Mouse (Mus musculus) heart, postnatal 25 days (tissue): ENCODE measurements around the gene Pik3ip1. TPM values are rescaled to one million over a fixed set of nuclear protein-coding genes. Genes with fewer than 3 reads are reported as not detected.

ENCODE experiments used
- DNase-seq: peaks from one replicate; pipeline ENCODE4 v3.0.0; 2022; ENCODE audit warnings: low spot score
- intact Hi-C: fragments of 180-260 bp; cut with DNase I; formaldehyde crosslinking; loops from one replicate; pipeline ENCODE4 v1.15.1; 2025
- total RNA-seq, 2 experiments: library from RNA; stranded (reverse); gene quantifications; 2 replicates each; pipeline ENCODE4 v1.2.3; 2021

The Pik3ip1 gene
- total RNA-seq, result 10 to 100 TPM; 39.4 to 42.4 TPM

DNA sequence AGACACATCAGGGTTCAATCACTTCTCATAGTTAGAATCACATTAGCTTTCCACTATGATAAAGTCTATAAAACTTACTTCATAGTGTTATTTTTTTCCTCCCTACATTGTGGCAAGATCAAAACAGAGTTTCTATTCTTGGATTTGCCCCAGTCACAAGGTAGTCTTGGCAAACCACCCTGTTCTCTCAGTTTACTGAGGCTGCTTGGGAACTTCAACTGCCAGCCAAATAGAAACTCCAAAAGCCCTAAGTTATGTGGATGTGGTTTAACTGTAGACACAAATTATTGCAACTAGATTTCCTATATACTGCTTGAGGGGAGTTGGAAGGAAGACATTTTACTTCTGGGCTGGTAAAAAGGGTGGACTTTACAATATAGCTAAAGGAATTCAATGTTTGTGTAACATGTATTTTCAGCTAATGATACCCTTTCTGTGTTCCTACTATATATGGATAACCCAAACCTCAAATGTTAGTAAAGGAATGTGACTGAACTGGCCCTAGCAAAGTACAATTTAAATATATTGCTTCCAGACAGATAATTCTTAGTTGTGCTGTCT, at the start of gene Pik3ip1:
Gene Pik3ip1, plus strand, starts transcription at position 511 of the 561 bp plus-strand sequence.
- intact Hi-C loops, result loop anchor here (2.0 kb wide), 1 partner anchor 39 kb away; no protein-coding TSS in a partner anchor
- DNase-seq, result no peak

- intact Hi-C loops, result no loop called here
- DNase-seq, result no peak
These were observed 47.3 kb upstream of the Pik3ip1 start for GRCm38 (mm10) chr11:3282887-3283286.

DNA sequence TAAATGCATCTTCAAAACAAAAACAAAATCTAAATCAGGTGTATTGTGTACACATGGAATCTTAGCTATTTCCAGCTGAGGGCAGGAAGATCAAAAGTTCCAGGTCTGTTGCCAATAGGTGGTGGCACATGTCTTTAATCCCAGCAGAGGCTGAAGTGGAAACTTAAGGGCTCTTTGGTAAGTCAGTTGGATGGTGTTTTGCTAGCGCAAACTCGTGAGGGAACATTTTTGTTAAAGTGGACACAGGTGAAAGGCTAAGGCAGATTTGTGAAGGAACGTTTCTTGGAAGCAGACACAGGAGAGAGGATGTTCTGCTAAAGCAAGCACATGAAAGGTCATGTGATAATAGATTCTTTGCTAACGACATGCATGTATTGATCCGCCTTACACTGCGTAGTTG, 46.6 kb upstream of the Pik3ip1 start:
- intact Hi-C loops, result no loop called here

GRCm38 (mm10) chr11:3285940-3286339, 44.3 kb upstream of the Pik3ip1 start:
- no peak for DNase-seq
- intact Hi-C loops, result no loop called here

More for the DNA sequence above, 46.6 kb upstream of the Pik3ip1 start:
- no peak for DNase-seq

GRCm38 (mm10) chr11:3287131-3287530, 43.1 kb upstream of the Pik3ip1 start:
- intact Hi-C loops, result no loop called here
- no peak for DNase-seq

- intact Hi-C loops, result no loop called here
- no peak for DNase-seq
These were observed 42.3 kb upstream of the Pik3ip1 start for GRCm38 (mm10) chr11:3287921-3288320.

- intact Hi-C loops, result no loop called here
- DNase-seq, result peak; percentile 28
These were observed 41.5 kb upstream of the Pik3ip1 start, which contains the start of gene Patz1 for GRCm38 (mm10) chr11:3288521-3289301. Patz1 (plus strand) TSS chr11:3288874.

- intact Hi-C loops, result no loop called here
- DNase-seq, result peak; percentile 56
These were observed 40.8 kb upstream of the Pik3ip1 start for GRCm38 (mm10) chr11:3289302-3289802.

DNA sequence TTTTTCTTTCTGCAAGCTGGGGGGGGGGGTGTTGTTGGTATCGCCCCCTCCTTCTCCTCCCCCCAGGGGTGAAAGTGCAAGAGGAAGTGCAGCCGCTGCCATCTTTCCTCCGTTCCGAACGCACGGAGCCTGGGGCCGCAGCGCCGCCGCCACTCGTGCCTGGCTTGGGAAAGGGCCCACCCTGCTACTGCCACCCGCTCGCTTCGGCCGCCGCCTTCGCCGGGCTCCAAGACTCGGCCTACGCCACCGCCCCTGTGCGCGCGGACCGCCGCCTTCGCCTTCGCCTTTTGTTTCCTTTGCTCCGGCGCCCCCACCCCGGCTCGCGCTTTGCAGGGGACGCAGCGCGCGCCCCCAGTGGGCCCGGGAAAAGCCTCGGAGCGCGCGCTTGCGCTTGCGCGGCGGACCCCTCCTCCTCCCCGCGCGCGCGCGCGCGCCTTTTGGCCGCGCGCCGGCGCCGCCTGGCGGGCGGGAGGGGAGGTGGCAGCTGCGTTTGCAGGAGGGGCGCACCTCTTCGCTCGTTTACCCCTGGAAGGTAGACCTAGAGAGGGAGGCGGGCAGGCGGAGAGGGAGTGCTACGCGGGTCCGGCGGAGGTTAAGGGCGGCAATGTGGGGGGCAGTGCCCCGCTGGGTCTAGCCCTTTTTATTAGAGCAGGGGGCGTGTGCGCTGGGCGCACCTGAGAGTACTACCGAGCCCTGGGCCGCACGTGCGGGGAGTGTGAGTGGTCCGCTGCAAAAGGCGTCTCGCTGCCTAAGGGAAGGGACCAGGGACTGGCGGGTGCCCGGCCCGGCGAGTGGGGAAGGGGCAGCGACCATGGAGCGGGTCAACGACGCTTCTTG, 40.2 kb upstream of the Pik3ip1 start:
- DNase-seq, result peak; percentile 75
- intact Hi-C loops, result loop anchor here (1.0 to 2.0 kb wide), 2 partner anchors 24 to 41 kb away; partner anchors contain the start of genes Drg1 and Pik3ip1

GRCm38 (mm10) chr11:3290640-3291310, 39.4 kb upstream of the Pik3ip1 start:
- peak; percentile 19 for DNase-seq
- intact Hi-C loops, result loop anchor here (1.0 to 2.0 kb wide), 2 partner anchors 24 to 40 kb away; partner anchors contain the start of genes Drg1 and Pik3ip1

GRCm38 (mm10) chr11:3291311-3292061, 38.7 kb upstream of the Pik3ip1 start:
- intact Hi-C loops, result loop anchor here (2.0 kb wide), 1 partner anchor 39 kb away; the partner anchor contains the start of gene Pik3ip1
- no peak for DNase-seq

DNA sequence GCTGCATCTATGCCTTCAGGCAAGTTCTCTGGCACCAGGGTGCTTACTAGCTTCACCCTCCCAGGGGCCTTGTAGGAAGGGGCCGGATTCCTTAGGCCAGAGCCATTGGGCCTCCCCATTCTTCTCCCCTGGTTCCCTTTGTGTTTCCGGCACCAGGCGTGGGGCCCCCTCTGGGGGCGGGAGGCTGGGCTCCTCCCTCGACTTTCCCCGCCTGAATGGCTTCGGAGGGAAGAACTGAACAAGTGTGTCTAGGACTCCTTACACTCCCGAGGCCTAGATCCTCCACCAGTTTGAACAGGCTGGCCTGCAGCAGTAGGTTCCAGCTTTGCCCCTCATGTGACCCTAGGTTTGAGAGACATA, 38.2 kb upstream of the Pik3ip1 start:
- peak; percentile 20 for DNase-seq

DNA sequence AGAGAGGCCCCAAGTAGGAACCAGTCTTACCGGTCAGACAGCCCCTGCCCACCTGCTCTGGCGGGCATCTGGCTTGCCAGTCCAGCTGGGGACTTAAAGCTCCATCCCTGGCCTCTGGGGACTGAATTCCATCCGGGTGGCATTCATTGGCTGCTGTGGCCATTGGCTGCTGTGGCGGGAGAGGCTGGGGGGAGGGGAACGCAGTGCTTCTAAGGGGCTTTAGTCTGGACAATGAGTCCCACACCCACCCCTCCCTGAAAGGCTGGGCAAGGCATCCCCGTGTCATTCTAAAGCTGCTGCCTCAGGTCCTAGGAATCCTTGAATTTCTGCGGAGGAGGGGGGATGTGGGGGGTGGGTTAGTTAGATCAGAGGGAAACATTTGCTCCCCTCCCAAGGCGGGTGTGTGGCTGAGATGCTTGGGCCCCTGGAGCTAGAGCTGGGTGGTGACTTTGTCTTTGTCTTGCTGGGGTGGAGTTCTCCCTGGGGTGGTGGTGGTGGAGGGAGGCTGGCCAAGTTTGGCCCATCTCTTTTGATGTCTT, 37.4 kb upstream of the Pik3ip1 start:
- no peak for DNase-seq
- intact Hi-C loops, result no loop called here

More for the DNA sequence above, 38.2 kb upstream of the Pik3ip1 start:
- intact Hi-C loops, result no loop called here

DNA sequence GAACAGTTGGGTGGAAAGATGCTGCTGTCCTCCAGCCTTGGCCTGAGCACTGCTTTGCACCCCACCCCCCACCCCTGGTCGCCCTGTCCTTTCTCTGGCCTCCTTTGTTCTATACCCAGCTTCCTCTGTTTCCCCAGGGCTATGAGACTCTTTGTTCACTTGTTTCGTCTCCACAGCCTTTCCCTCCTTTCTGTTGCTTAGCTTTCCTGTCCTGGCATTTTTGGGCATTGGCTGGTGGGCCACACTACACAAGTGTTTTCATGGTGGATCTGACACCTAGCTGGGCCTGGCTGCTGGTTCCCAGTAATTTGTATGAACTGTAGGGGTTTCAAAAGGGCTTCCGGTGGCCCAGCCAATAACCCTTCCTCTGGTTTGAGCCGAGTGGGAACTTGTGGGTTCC, 36.8 kb upstream of the Pik3ip1 start:
- no peak for DNase-seq
- intact Hi-C loops, result no loop called here

DNA sequence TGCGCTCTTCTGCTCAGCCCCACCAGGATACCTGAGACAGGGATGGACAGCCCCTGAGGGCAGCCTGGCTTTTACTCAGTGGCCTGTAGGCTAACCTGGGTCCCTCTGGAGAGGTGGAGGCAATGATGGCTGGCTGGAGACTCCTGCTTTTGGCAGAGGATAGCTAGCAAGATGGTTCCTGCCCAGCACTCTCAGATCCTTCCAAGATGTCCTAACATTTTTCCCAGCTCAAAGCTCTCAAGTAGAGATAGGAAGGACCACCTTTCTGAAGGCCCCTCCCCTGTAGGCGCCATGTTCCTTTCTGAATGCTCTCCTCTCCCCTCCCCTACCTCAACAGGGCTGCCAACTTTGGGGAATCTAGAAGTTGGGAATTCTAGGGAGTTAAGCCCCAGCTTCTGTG, 35.6 kb upstream of the Pik3ip1 start:
- intact Hi-C loops, result no loop called here
- DNase-seq, result no peak

DNA sequence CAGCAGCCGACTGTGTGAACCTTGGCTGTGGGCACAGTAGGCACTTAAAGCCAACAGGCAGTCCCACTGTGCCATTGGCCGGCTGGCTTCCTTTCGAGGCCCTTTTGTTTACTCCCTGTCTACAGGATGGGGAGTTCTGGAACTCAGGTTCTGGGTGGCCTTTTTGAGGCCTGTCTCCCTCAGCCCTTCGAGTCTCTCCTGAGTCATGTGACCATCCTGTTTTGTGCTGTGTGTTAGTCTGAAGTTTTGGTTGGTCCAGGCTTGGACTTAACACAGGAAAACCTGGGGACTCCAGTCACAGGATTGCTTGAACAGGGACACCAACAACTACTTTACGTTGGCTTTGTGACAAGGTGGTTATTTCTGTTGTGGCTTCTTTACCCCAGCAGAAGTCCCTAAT, 34.1 kb upstream of the Pik3ip1 start:
- intact Hi-C loops, result no loop called here
- DNase-seq, result no peak

GRCm38 (mm10) chr11:3297871-3298812, 32.1 kb upstream of the Pik3ip1 start:
- DNase-seq, result no peak
- intact Hi-C loops, result no loop called here

DNA sequence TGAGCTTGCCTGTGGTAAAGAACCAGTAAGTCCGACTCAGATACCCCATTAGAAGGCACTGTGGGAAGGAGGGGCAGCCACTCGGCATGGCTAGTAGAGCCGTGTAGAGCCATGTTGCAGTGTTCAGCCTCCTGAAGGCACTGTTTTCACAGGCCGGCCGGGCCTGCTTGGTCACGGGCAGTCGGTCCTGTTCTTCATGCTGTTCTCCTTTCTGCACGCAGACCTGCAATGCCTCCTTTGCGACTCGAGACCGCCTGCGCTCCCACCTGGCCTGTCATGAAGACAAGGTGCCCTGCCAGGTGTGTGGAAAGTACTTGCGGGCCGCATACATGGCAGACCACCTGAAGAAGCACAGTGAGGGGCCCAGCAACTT, 31.4 kb upstream of the Pik3ip1 start:
- DNase-seq, result no peak
- intact Hi-C loops, result no loop called here
